Comparison of ENCODE assay signal across 9 mouse cellular contexts in genomic region chr1:77512431-77513195, GRCm38 (mm10). TPM values are rescaled to one million over a fixed set of nuclear protein-coding genes. Genes with fewer than 3 reads are reported as not detected.
DNase-seq lines count a peak whose midpoint lies in the region; ATAC-seq and TF ChIP-seq lines count a peak whose summit lies in the region.
"Had no signal": no experiment of that assay in that cellular context is flagged by ENCODE, and none has a peak within 500 bp of the region (broad histone marks: within the 10 kb centered on the region; RNA-seq: fewer than 3 reads in every experiment).

No protein-coding gene starts in this region.

- H3K4me2 ChIP-seq in kidney, postnatal 0 days (ENCODE audit: low read length) = peak overlapping the region; percentile 89
- H3K4me2 ChIP-seq in embryonic facial prominence, embryonic 11.5 days (ENCODE audit: low read depth, low read length) = peak overlapping the region; percentile 71
- H3K4me2 ChIP-seq in intestine, embryonic 14.5 days (ENCODE audit: low read length) = peak overlapping the region; percentile 97

- WGBS in kidney, postnatal 0 days = 8% methylated on average over 20 of the region's 20 CpGs
- 1% methylated on average over 20 of the region's 20 CpGs for WGBS in embryonic facial prominence, embryonic 11.5 days
- 7% methylated on average over 20 of the region's 20 CpGs for WGBS in intestine, embryonic 14.5 days

- H3K27ac ChIP-seq in kidney, postnatal 0 days = no peak overlapping the region
- H3K27ac ChIP-seq in embryonic facial prominence, embryonic 11.5 days (replicated peaks; ENCODE audit: low read depth, low read length) = peak overlapping the region; percentile 66
- no peak overlapping the region for H3K27ac ChIP-seq in intestine, embryonic 14.5 days (ENCODE audit: low read depth)

- DNase-seq in kidney, postnatal 0 days (ENCODE audit: low spot score) = peak; percentile 18
- DNase-seq in kidney, postnatal 10 days = no peak
- peak; percentile 68 for DNase-seq in embryonic facial prominence, embryonic 11.5 days (ENCODE audit: low spot score)
- DNase-seq in intestine, embryonic 14.5 days (ENCODE audit: low spot score) = peak; percentile 60
- DNase-seq in neural tube, embryonic 10.5 days (ENCODE audit: extremely low spot score, low spot score) = peak; percentile 60
- no peak for DNase-seq in thymus, postnatal 10 days (ENCODE audit: low spot score in 2 of 2)
- no peak for DNase-seq in urinary bladder, postnatal 4 days (ENCODE audit: low spot score in 2 of 2)
- no peak for DNase-seq in cerebellum, adult 11-12 months

- H3K4me1 ChIP-seq in kidney, postnatal 0 days (replicated peaks; ENCODE audit: insufficient read depth, low read length) = peaks cover 17% of the 10 kb centered on the region
- H3K4me1 ChIP-seq in embryonic facial prominence, embryonic 11.5 days (ENCODE audit: control insufficient read depth, insufficient read depth, low read length) = peaks cover 3% of the 10 kb centered on the region; the same call in 1 of the 2 replicates
- H3K4me1 ChIP-seq in intestine, embryonic 14.5 days (replicated peaks; ENCODE audit: control insufficient read depth, insufficient read depth, low read length) = peaks cover 17% of the 10 kb centered on the region

- peak overlapping the region; percentile 55 for H3K9ac ChIP-seq in kidney, postnatal 0 days (ENCODE audit: low read depth, low read length)
- peak overlapping the region; percentile 81 for H3K9ac ChIP-seq in embryonic facial prominence, embryonic 11.5 days (replicated peaks; ENCODE audit: low read length)
- peak overlapping the region; percentile 56 for H3K9ac ChIP-seq in intestine, embryonic 14.5 days (ENCODE audit: low read length)

- no peaks in the 10 kb centered on the region for H3K9me3 ChIP-seq in kidney, postnatal 0 days (replicated peaks; ENCODE audit: low read length)
- H3K9me3 ChIP-seq in embryonic facial prominence, embryonic 11.5 days (replicated peaks; ENCODE audit: control insufficient read depth, low read length) = no peaks in the 10 kb centered on the region
- no peaks in the 10 kb centered on the region for H3K9me3 ChIP-seq in intestine, embryonic 14.5 days (ENCODE audit: control insufficient read depth, low read length)

- ATAC-seq in kidney, postnatal 0 days (replicated peaks; ENCODE audit: low FRiP score, low read depth) = no peak
- no peak for ATAC-seq in embryonic facial prominence, embryonic 11.5 days (replicated peaks; ENCODE audit: insufficient number of reproducible peaks, low FRiP score, low TSS enrichment, low read depth)
- ATAC-seq in intestine, embryonic 14.5 days (replicated peaks; ENCODE audit: low FRiP score, low TSS enrichment, low read depth) = no peak

- H3K4me3 ChIP-seq in kidney, postnatal 0 days (replicated peaks; ENCODE audit: low read depth, low read length) = peak overlapping the region; percentile 64
- peak overlapping the region; percentile 73 for H3K4me3 ChIP-seq in embryonic facial prominence, embryonic 11.5 days (ENCODE audit: low read depth, low read length)
- peak overlapping the region; percentile 69 for H3K4me3 ChIP-seq in intestine, embryonic 14.5 days (ENCODE audit: low read depth, low read length)

- no peak for TF ChIP-seq CTCF in kidney, postnatal 0 days (IDR thresholded peaks at IDR 0.05; ENCODE audit: low read depth)

- H3K27me3 ChIP-seq in kidney, postnatal 0 days (ENCODE audit: insufficient read depth, low read length) = no peaks in the 10 kb centered on the region
- no peaks in the 10 kb centered on the region for H3K27me3 ChIP-seq in embryonic facial prominence, embryonic 11.5 days (ENCODE audit: control insufficient read depth, insufficient read depth, low read length)
- H3K27me3 ChIP-seq in intestine, embryonic 14.5 days (replicated peaks; ENCODE audit: control insufficient read depth, insufficient read depth, low read length) = 0 out of 2 replicates have a peak, but pooled peaks cover under 1% of the 10 kb centered on the region
- H3K27me3 ChIP-seq: Patski had no signal

- no peaks in the 10 kb centered on the region for H3K36me3 ChIP-seq in kidney, postnatal 0 days (ENCODE audit: insufficient read depth, low read length)
- H3K36me3 ChIP-seq in embryonic facial prominence, embryonic 11.5 days (replicated peaks; ENCODE audit: control insufficient read depth, insufficient read depth, low read depth, low read length) = no peaks in the 10 kb centered on the region
- no peaks in the 10 kb centered on the region; the same call in 1 of the 2 replicates for H3K36me3 ChIP-seq in intestine, embryonic 14.5 days (ENCODE audit: control insufficient read depth, insufficient read depth, low read length)

RNA-seq across cellular contexts. Expression of gene Epha4, which starts 2.3 kb away (rescaled TPM):
- 12.0 and 14.0 TPM in 2 replicates for polyA plus RNA-seq in kidney, postnatal 0 days (2015; fragmentation: Nextera tagmentation; extraction: Ambion mirVana)
- 28.8 and 30.4 TPM in 2 replicates for polyA plus RNA-seq in embryonic facial prominence, embryonic 11.5 days (2014; fragmentation: Nextera tagmentation; extraction: Ambion mirVana)
- 15.4 TPM in 2 replicates for polyA plus RNA-seq in intestine, embryonic 14.5 days (2014; fragmentation: Nextera tagmentation; extraction: Ambion mirVana)

Comparison
In these comparisons a context has a peak if more than half of its experiments do, and no peak if none do; other contexts are left out.
1. DNase-seq: peak in kidney, postnatal 0 days (single experiment), embryonic facial prominence, embryonic 11.5 days (single experiment), intestine, embryonic 14.5 days (single experiment) and neural tube, embryonic 10.5 days (single experiment); none in kidney, postnatal 10 days (single experiment), thymus, postnatal 10 days (0 of 2), urinary bladder, postnatal 4 days (0 of 2) and cerebellum, adult 11-12 months (single experiment).
2. Peak in every context shown above with its lines, with median percentiles within 50 percentile points of each other: H3K4me2 ChIP-seq, H3K4me3 ChIP-seq and H3K9ac ChIP-seq.